Mouse (Mus musculus) monocyte, adult 2 months (primary cell): ENCODE data around the gene Fgfbp1.

ENCODE experiments used
- DNase-seq, 2 experiments: peaks; one replicate each; pipeline ENCODE4 v3.0.0; 2022; ENCODE audit warnings: low spot score in 2 of 2, low read depth in 1 of 2

Fgfbp1 gene

GRCm38 (mm10) chr5:43981620-43982019, at the start of gene Fgfbp1:
Gene Fgfbp1 (minus strand): TSS chr5:43981779.
- no peak for DNase-seq

- no peak for DNase-seq
Measured at GRCm38 (mm10) chr5:43998295-43998989, 16.9 kb upstream of the Fgfbp1 start.

- no peak for DNase-seq
Measured at GRCm38 (mm10) chr5:43997626-43998025, 16.0 kb upstream of the Fgfbp1 start.

- no peak for DNase-seq
Measured at GRCm38 (mm10) chr5:43996162-43996561, 14.6 kb upstream of the Fgfbp1 start.

GRCm38 (mm10) chr5:43994981-43995380, 13.4 kb upstream of the Fgfbp1 start:
- DNase-seq: no peak

- DNase-seq: peak in 1 of 2 experiments; percentile 10
Measured at GRCm38 (mm10) chr5:43990316-43990715, 8.7 kb upstream of the Fgfbp1 start.

- DNase-seq: no peak
Measured at GRCm38 (mm10) chr5:43989017-43989416, 7.4 kb upstream of the Fgfbp1 start.

GRCm38 (mm10) chr5:43986212-43986611, 4.6 kb upstream of the Fgfbp1 start:
- no peak for DNase-seq

GRCm38 (mm10) chr5:43982896-43983295, 1.3 kb upstream of the Fgfbp1 start:
- no peak for DNase-seq

- no peak for DNase-seq
Measured at GRCm38 (mm10) chr5:43980397-43980796, 1.2 kb downstream of the Fgfbp1 start.

- DNase-seq: no peak
Measured at GRCm38 (mm10) chr5:43976821-43977561, 4.6 kb downstream of the Fgfbp1 start.

- DNase-seq: no peak
Measured at GRCm38 (mm10) chr5:43974166-43974565, 7.4 kb downstream of the Fgfbp1 start.

- DNase-seq: no peak
Measured at GRCm38 (mm10) chr5:43971156-43971555, 10.4 kb downstream of the Fgfbp1 start.

- DNase-seq: no peak
Measured at GRCm38 (mm10) chr5:43970532-43970931, 11.0 kb downstream of the Fgfbp1 start.

- no peak for DNase-seq
Measured at GRCm38 (mm10) chr5:43968634-43969033, 12.9 kb downstream of the Fgfbp1 start.

GRCm38 (mm10) chr5:43961056-43961455, 20.5 kb downstream of the Fgfbp1 start:
- no peak for DNase-seq

- no peak for DNase-seq
Measured at GRCm38 (mm10) chr5:43959884-43960440, 21.6 kb downstream of the Fgfbp1 start.

- DNase-seq: no peak
Measured at GRCm38 (mm10) chr5:43953241-43953640, 28.3 kb downstream of the Fgfbp1 start.

GRCm38 (mm10) chr5:43948748-43949275, 32.8 kb downstream of the Fgfbp1 start:
- DNase-seq: no peak

- DNase-seq: peak in 1 of 2 experiments; percentile 13
Measured at GRCm38 (mm10) chr5:43948111-43948743, 33.4 kb downstream of the Fgfbp1 start.

GRCm38 (mm10) chr5:43947330-43947977, 34.1 kb downstream of the Fgfbp1 start:
- peak in 1 of 2 experiments; percentile 1 for DNase-seq
